Mouse (Mus musculus) spleen, adult 12 weeks (tissue): ENCODE data around the gene Foxo6.

Experiments
- DNase-seq: peaks from one replicate; pipeline ENCODE4 v3.0.0; 2022; ENCODE audit warnings: low spot score

The Foxo6 gene

DNA sequence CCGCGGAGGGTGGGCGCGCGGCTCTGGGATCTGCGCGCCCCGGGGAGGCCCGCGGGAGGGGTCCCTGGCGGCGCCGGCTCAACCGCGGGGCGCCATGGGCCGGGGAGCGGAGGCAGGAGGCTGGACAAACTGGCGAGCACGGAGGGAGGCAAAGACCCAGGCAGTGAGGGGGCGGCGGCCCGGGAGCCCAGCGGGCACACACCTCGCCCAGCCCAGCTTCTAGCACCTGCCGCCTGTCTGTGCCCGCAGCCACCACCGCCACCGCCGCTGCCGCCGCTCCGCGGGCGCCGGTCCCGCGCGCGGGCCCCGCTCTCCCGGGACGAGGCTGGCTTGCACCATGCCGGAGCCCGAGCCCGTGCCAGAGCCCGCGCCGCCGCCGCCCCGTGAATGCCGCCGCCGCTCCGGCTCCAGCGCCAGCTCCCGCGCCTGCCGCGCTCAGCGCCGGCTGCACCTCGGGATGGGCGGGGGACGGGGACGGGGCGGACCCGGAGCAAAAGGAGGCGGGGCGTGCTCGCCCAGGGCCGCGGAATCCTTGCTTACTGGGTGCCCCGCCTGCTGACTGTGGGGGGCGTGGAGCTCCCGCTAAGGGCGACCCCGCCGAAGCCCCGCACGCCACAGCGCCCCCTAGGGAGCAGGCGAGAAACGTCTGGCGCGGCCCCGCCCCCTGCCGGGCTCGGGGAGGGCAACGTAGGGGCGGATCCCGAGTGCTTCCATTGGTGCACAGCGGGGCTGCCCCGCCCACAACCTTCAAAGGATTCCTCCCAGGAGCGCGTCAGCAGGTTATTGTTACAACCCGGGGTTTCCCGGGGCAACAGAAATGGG lies at the start of gene Foxo6:
TSS of gene Foxo6 (minus strand) at position 60 of the 822 bp plus-strand sequence.
- DNase-seq: peak; percentile 69

DNA sequence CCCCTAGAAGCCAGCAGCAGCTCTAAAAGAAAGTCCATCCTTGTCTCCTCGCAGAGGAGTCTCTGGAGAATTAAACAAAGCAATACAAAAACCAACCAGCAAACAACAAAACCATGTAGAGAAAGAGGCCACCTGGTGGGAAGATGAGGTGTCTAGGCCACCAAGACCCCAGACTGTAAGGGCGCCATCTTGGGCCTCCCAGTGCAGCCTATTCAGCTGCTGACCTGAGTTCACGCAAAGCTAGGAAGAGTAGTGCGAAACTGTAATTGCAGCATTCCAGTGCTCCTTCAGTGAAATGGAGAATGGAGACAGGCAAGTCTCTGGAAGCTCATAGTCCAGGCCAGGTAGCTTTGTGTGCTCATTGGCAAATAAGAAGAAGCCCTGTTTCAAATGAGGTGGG lies 47.2 kb upstream of the Foxo6 start:
- no peak for DNase-seq

- no peak for DNase-seq
These were observed 45.8 kb upstream of the Foxo6 start for GRCm38 (mm10) chr4:120332934-120333421.

- no peak for DNase-seq
These were observed 45.3 kb upstream of the Foxo6 start for GRCm38 (mm10) chr4:120332405-120332933.

- DNase-seq: no peak
These were observed 44.8 kb upstream of the Foxo6 start for GRCm38 (mm10) chr4:120331992-120332391.

DNA sequence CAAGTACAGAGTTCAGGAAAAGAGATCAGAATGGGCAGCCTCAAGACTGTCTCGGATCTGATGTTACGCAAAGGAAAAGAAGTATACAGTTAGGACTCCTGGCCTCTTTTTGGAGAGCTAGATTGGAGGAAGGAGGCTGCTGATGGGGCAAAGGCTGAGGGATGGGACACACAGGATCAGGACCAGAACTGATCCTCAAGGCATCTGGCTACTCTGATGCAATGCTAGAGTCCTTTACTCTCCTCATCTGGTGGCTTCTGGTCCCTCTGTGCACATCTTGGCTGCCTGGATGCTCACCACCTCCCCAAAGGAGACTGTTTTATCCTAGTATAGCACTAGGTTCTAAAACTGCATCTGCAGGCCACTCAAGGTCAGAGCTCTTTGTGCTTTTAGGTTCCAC lies 44.4 kb upstream of the Foxo6 start:
- DNase-seq: no peak

DNA sequence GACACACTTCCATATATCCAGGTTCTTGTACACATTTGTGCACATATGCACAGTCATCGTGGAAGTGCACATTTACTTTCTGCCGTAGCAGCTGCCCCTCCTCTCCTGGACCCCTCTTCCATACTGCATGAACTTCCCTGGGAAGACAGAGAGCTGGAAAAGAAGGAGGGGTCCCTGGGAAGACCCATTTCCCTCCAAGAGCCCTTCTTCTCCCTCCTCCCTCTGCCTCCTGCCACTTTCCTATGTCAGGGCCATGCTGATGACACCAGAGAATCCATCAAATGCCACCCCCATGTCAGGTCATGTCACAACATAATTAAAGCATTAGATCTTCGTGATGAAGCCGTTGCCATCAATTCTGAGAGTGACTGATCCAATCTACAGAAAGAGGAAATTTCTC lies 38.6 kb upstream of the Foxo6 start:
- DNase-seq: no peak

GRCm38 (mm10) chr4:120325051-120325450 lies 37.9 kb upstream of the Foxo6 start:
- no peak for DNase-seq

DNA sequence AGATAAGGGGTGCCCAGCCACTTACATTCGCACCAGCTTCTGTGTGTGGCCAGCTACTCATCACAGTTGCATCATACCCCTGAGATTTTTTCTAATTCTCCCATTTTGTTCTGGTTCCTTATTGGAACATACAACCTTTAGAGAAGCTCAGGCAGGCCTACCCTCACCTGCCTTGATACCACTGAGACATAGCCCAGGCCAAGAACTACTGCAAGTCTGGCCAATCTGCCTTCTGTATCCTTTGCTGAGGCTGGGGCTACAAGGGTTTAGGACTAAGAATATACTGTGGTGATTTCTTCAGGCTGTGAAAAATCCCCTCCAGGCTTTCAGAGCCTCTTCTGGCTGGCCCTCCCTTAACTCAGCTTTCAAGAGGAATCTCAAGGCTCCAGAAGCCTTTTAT lies 36.7 kb upstream of the Foxo6 start:
- no peak for DNase-seq

GRCm38 (mm10) chr4:120323198-120323597 lies 36.0 kb upstream of the Foxo6 start:
- no peak for DNase-seq

DNA sequence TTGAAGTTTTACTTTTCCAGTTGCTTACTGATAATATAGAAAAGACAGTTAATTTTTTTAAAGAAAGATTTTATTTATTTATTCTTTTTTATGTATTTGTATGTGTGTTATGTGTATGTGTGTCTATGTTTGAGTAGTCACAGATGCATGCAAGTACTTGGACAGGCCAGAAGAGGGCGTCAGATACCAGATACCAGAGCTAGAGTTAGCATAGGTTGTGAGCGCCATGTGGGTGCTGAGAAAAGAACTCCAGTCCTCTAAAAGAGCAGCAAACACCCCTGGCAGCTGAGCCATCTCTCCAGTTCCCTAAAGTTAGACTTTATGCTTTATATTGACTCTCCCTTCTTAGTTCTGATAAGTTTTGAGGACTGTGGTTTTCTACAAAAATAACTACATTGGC lies 30.4 kb upstream of the Foxo6 start:
- DNase-seq: no peak

DNA sequence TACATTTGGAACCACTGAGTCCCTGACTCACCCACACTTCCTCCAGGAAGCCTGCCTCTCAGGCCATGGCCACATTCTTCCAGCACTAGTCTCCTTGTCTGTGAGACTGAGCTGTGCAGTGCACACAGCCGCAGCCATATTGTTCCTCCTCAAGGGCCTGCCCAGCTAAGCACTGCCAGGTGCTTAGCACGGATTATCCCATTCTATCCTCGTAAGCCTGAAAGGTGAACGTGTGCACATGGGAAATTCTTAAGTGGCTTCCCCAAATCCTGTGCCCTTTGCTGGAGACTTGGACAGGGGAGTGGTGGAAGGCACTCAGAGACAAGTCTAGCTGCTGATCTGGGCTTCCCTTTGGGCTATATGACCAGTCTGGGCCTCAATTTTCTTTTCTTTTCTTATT lies 29.6 kb upstream of the Foxo6 start:
- no peak for DNase-seq

- no peak for DNase-seq
These were observed 27.4 kb upstream of the Foxo6 start for GRCm38 (mm10) chr4:120314571-120314970.

DNA sequence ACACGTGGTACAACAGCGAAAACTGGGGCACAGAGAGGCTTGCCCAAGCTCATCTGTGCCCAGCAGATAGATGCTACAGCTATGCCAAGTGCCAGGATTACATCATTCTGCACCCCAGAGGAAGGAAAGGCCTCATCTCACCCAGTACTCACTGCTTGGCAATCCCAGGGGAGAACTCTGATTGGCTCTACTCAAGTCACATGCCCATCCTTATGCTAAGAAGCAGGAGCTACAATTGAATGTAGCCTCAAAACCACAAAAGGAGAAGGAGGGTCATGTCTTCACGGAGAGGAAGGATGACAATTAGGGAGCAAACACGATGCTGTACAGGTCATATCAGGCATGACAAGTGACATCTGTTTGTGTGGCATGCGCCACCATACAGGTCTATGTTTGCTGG lies 26.2 kb upstream of the Foxo6 start:
- DNase-seq: no peak

GRCm38 (mm10) chr4:120304580-120304979 lies 17.4 kb upstream of the Foxo6 start:
- DNase-seq: no peak

DNA sequence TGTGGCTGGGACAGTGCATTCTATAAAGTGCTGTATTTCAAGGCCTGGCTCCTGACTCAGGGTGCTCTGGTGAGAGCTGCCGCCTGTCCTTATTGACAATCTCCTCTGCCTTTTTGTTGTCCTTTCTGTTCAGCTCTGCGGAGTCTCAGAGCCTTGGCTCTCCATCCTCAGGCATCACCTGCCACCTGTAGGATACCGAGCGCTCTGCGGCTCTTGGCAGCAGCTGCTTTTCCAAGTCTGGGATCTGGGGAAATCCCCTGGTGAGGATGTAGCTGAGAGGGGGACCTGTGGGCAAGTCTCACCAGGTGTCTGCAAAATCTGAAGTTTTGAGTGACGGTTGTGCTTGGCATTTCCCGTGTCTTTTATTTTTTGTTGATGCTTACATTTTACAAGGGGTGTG lies 12.1 kb upstream of the Foxo6 start:
- DNase-seq: no peak

DNA sequence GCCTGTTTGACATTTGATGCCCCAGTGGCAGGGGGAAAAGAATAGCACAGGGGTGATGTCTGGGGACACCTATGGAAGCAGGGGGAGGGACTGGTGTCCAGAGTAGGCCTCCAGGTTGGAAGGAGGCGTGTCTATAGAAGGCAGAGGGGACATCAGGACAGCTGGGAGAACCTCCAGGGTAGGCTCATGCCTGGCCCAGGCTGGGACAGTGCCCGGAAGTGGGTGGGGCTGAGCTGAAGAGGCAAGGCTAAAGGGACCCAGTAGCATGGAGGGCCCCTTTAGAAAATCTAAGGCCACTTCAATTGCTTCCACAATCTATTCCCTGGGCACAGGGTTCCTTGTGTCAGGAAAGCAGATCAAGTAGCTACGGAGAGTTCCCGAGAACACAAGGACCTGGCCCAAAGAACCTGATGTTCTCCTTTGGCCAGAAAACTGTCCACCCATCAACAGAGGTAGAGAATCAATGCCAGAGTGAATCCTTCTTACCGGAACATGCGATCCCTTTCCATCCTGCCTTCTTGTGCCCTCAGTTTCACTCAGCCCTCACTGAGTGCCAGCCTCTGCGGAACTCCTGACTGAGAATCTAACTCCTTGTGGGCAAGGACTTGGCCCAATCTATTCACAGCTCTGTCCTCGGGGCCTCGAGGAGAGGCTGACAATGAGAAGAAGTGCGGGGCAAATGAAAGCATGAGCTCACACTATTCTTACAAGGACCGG lies 4.1 kb upstream of the Foxo6 start:
- no peak for DNase-seq

- DNase-seq: no peak
These were observed 3.3 kb upstream of the Foxo6 start for GRCm38 (mm10) chr4:120290486-120290885.

DNA sequence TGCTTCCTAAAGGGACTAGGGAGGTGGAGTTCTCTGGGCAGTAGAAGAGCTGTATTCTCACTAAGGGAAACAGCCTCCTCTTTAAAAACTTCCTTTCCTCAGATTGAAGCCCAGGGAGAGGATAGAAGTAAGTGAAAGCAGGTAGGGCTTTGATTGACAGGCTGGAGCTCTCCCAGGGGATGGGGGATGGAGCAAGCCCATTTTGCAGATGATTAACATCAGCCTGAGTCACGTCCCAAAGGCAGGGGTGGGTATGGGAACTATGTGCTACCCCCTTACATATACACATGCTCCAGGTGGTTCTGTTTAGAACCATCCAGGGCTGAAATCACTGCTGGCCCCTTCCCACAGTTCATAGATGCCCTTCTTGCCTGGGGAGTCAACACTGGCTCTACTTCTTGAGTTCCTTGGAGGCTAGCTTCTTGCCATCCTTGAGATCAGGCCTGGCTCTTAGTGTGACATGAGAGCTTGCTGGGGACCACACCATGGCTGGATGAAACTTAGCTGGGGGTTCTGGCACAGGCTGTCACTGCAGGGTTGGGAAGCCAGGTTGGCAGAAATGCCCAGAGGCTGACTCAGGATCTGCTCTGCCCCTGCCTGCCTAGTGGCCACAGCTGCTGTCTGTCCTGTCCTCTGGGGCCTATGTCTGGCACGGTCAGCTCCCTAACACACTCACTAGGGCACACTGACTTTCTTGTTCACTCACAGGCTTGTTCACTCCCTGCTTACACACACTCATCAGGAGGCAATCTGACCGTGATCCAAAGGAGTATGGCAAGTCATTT lies 2.2 kb upstream of the Foxo6 start:
- DNase-seq: no peak

GRCm38 (mm10) chr4:120286761-120287241 lies 348 bp downstream of the Foxo6 start:
- no peak for DNase-seq

GRCm38 (mm10) chr4:120285730-120286129 lies 1.4 kb downstream of the Foxo6 start:
- DNase-seq: no peak

GRCm38 (mm10) chr4:120285223-120285622 lies 1.9 kb downstream of the Foxo6 start:
- DNase-seq: no peak
